Mouse (Mus musculus): Measurements from ENCODE around the gene Efcab3.

DNA sequence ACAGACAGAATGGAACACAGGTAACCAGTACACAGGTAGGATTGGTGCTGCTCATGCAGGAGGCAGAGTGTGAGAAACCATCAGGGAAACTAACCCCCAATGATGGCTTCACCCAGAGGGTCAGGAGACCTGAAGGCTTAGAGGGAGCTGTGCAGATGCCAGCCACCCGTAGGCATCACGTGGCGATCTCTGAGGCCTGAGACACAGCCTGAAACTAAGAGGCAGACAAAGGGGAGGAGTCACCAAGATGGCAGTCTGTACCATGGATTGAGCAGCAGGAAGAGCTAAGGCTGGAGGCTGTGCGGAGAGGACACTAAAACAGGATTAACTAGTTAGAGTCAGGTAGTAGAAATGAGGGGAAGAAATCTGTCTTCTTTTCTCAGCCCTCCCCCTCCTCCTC, 87.3 kb downstream of the Efcab3 start:
- TF ChIP-seq POLR2A (IDR thresholded peaks at IDR 0.05; ENCODE audit: borderline replicate concordance, extremely low read depth, low read depth, low read length): no peak
- no peak for TF ChIP-seq CTCF (IDR thresholded peaks at IDR 0.05; ENCODE audit: insufficient read depth, low read length)

Data from lung, adult 2 months (tissue).